Mouse (Mus musculus) kidney, adult 2 months (tissue): Measurements from ENCODE around the gene Kctd10.

Source experiments
- CTCF ChIP-seq: fragments of 200-500 bp; conservative IDR thresholded peaks from 2 replicates; pipeline ENCODE4 v1.5.1; 2011; ENCODE audit warnings: low read depth, mild to moderate bottlenecking, control low read depth, low read length, moderate library complexity, mixed read lengths; ENCODE audit not compliant: insufficient read depth, insufficient read length
- POLR2A ChIP-seq: fragments of 200-500 bp; IDR thresholded peaks from one replicate; pipeline ENCODE4 v1.6.1; 2011; ENCODE audit warnings: low read depth, low read length, control low read depth

DNA sequence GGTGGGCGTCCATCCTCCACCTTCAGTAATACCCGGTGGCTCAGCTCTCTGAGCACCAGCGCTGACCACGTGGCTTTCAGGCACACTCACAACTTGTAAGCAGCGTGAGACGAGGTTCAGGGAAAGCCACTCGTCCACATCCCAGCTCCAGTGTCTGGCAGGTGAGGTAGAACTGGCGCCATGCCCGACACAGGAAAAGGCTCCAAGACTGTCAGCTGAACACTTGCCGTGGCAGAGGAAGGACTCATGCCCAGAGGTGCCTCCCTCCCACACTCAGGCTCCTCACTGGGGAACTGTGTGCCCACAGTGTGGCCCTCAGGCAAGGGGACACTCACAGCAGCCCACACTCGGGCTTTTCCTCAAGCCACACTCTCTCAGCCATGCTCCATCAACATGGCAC lies 7.1 kb downstream of the Kctd10 start:
- no peak for TF ChIP-seq POLR2A
- TF ChIP-seq CTCF: no peak
